Mouse (Mus musculus) limb, embryonic 12.5 days (tissue): ENCODE results near the gene Taf15. TPM values are rescaled to one million over a fixed set of nuclear protein-coding genes. Genes with fewer than 3 reads are reported as not detected.
"Not testable (repeated sequence)": the region's sequence is repeated elsewhere in the genome, so short reads cannot be mapped to it uniquely, and the experiment has no call there.

Experiments
- ATAC-seq: fragments of 200-750 bp; cut with Nextera tagmentation; 2 replicates; pipeline ENCODE4 v1.8.0; 2017; ENCODE audit warnings: low read depth, moderate TSS enrichment; ENCODE audit not compliant: insufficient number of reproducible peaks, insufficient read depth, low FRiP score, low TSS enrichment
- H3K27ac ChIP-seq: fragments of 300-500 bp; sonication (generic); 2 replicates; pipeline ENCODE4 v1.5.1; 2016; ENCODE audit warnings: mild to moderate bottlenecking, moderate library complexity
- H3K27me3 ChIP-seq: fragments of 300-500 bp; sonication (generic); 2 replicates; pipeline ENCODE4 v1.6.1; 2016; ENCODE audit warnings: mild to moderate bottlenecking, moderate library complexity
- H3K36me3 ChIP-seq: fragments of 300-500 bp; sonication (generic); 2 replicates; pipeline ENCODE4 v1.6.1; 2016; ENCODE audit warnings: mild to moderate bottlenecking, moderate library complexity
- H3K4me1 ChIP-seq: fragments of 300-500 bp; sonication (generic); replicated peaks from 2 replicates; pipeline ENCODE4 v1.6.1; 2016
- H3K4me2 ChIP-seq: fragments of 300-500 bp; sonication (generic); 2 replicates; pipeline ENCODE4 v1.6.1; 2016; ENCODE audit warnings: mild to moderate bottlenecking, moderate library complexity
- H3K4me3 ChIP-seq: fragments of 300-500 bp; sonication (generic); replicated peaks from 2 replicates; pipeline ENCODE4 v1.5.1; 2016; ENCODE audit warnings: mild to moderate bottlenecking
- H3K9ac ChIP-seq: fragments of 300-500 bp; sonication (generic); replicated peaks from 2 replicates; pipeline ENCODE4 v1.6.1; 2016; ENCODE audit warnings: mild to moderate bottlenecking, moderate library complexity
- H3K9me3 ChIP-seq: fragments of 300-500 bp; sonication (generic); 2 replicates; pipeline ENCODE4 v1.6.1; 2016; ENCODE audit warnings: mild to moderate bottlenecking, moderate library complexity
- WGBS: fragments of 180-500 bp; shearing (Covaris S2); methylation state at CpG from one replicate; pipeline ENCODE4 v1.1.7; 2016; 5-methylcytosine and 5-hydroxymethylcytosine counted together
- polyA plus RNA-seq: library from polyadenylated mRNA; unstranded; fragments of >200 nt; fragmentation: Nextera tagmentation; extraction: Ambion mirVana; gene quantifications from 2 replicates; pipeline ENCODE4 v1.2.1, GENCODE M21; 2016

The Taf15 gene
- polyA plus RNA-seq, 1 experiment from 2014 or later, result 18.6 TPM

DNA sequence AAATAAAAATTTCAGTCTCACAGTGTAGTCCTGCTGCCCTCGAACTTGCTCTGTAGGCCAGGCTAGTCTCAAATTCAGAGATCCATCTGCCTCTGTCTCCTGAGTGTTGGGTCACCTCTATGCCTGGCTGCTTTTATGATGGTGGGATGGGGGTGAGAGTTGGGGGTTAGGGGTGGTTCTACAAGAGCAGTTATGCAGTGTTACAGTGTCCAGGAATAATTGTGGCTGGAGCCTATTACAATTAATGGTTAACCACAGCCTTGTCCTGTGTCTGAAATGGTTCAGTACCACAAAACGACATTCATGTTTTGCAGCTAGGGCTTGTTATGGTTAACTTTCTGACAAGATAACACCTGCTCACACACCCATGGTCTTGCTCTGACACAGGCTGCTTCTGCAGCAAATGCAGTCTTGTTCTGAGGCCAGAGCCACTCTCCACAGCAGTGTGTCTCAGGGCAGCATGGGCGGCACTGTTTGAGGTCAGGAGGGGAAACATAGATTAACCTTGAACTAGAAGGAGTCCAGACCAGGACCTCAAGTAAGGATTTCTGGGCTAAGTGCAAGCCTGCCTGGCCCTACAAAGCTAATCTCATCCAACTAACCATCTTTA is 65.9 kb downstream of the Taf15 start:
- Histone ChIP-seq H3K4me3 (no peak overlapping the region), H3K4me2 (no peak overlapping the region), H3K4me1 (peaks cover 12% of the 10 kb centered on the region), H3K27ac (no peak overlapping the region), H3K36me3 (no peaks in the 10 kb centered on the region), H3K27me3 (no peaks in the 10 kb centered on the region), H3K9me3 (no peaks in the 10 kb centered on the region), H3K9ac (no peak overlapping the region)
- WGBS, result 80% methylated on average over 3 of the region's 3 CpGs
- ATAC-seq, result no peak

- Histone ChIP-seq H3K27me3 (no peaks in the 10 kb centered on the region), H3K9ac (no peak overlapping the region), H3K9me3 (no peaks in the 10 kb centered on the region), H3K4me3 (no peak overlapping the region), H3K27ac (no peak overlapping the region), H3K4me2 (no peak overlapping the region), H3K36me3 (no peaks in the 10 kb centered on the region), H3K4me1 (no peaks in the 10 kb centered on the region)
- no peak for ATAC-seq
- WGBS, result 79% methylated on average over 2 of the region's 2 CpGs
Observed at GRCm38 (mm10) chr11:83540931-83541330, 68.0 kb downstream of the Taf15 start.

GRCm38 (mm10) chr11:83541415-83541814 is 68.5 kb downstream of the Taf15 start:
- Histone ChIP-seq H3K4me1 (no peaks in the 10 kb centered on the region), H3K9ac (no peak overlapping the region), H3K36me3 (no peaks in the 10 kb centered on the region), H3K4me2 (no peak overlapping the region), H3K4me3 (no peak overlapping the region), H3K27me3 (no peaks in the 10 kb centered on the region), H3K9me3 (no peaks in the 10 kb centered on the region), H3K27ac (no peak overlapping the region)
- 87% methylated on average over 3 of the region's 3 CpGs for WGBS
- no peak for ATAC-seq

GRCm38 (mm10) chr11:83544214-83544613 is 71.3 kb downstream of the Taf15 start:
- no peaks in the 10 kb centered on the region for H3K27me3 ChIP-seq
- no peak overlapping the region for H3K27ac ChIP-seq
- 67% methylated on average over 3 of the region's 3 CpGs for WGBS
- no peak overlapping the region for H3K4me3 ChIP-seq
- H3K4me1 ChIP-seq, result no peaks in the 10 kb centered on the region
- no peak overlapping the region for H3K9ac ChIP-seq
- no peaks in the 10 kb centered on the region for H3K36me3 ChIP-seq
- ATAC-seq, result no peak
- no peaks in the 10 kb centered on the region for H3K9me3 ChIP-seq
- H3K4me2 ChIP-seq, result no peak overlapping the region

DNA sequence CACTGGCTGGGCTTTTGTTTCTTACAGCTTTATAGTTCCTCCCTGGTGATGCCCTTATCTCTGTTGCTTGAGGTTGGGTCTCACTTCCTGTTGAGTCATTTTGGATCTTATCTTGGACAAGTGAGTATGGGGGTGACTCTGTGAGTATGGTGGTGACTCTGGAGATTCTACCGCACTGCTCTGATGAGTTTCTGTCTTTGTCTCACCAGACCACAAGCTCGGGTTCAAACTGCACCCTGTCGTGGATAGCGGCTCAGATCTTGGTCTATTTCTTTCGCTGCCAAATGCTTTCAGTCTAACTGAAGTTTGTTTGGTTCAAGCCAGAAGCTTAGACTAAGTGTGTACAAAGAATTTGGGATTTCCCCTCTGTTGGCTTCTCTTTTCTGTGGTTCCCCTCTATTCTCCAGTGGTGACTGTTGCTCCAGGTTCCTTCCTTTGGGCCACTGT is 77.3 kb downstream of the Taf15 start:
- no peak for ATAC-seq
- Histone ChIP-seq H3K9me3 (no peaks in the 10 kb centered on the region), H3K4me3 (no peak overlapping the region), H3K4me1 (no peaks in the 10 kb centered on the region), H3K27ac (no peak overlapping the region), H3K27me3 (no peaks in the 10 kb centered on the region), H3K4me2 (no peak overlapping the region), H3K36me3 (no peaks in the 10 kb centered on the region), H3K9ac (no peak overlapping the region)
- WGBS, result 92% methylated on average over 5 of the region's 5 CpGs

GRCm38 (mm10) chr11:83551037-83551436 is 78.2 kb downstream of the Taf15 start:
- H3K9me3 ChIP-seq, H3K27ac ChIP-seq, H3K4me2 ChIP-seq, H3K9ac ChIP-seq, H3K36me3 ChIP-seq, H3K4me3 ChIP-seq, H3K4me1 ChIP-seq, ATAC-seq, H3K27me3 ChIP-seq: not testable (repeated sequence)
- WGBS, result 78% methylated on average over 7 of the region's 7 CpGs

DNA sequence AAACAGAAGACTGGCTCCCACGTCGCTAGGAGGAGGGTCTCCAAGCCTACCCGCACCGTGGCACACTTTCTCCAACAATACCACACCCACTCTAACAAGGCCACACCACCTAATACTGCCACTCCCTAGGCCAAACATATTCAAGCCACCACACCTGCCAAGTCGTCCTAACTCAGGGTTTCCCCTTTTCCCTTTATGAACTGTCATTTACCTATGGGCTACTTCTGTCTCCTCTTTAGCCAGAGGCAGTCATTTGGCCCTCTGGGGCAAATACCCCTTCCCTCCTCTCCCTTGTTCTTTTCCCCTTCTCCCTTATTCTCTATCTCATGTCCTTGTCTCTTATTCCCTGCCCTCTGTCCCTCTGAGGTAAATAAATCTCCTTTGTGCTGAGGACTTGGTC is 78.8 kb downstream of the Taf15 start:
- no peaks in the 10 kb centered on the region for H3K36me3 ChIP-seq
- no peak overlapping the region for H3K9ac ChIP-seq
- H3K4me2 ChIP-seq, result no peak overlapping the region
- no peak for ATAC-seq
- 85% methylated on average over 5 of the region's 5 CpGs for WGBS
- no peaks in the 10 kb centered on the region for H3K9me3 ChIP-seq
- H3K27me3 ChIP-seq, result no peaks in the 10 kb centered on the region
- no peak overlapping the region for H3K4me3 ChIP-seq
- no peaks in the 10 kb centered on the region for H3K4me1 ChIP-seq
- H3K27ac ChIP-seq, result no peak overlapping the region

Other genes starting within 250 kb of the Taf15 start
- gene Slfn14, start 186.4 kb upstream of the Taf15 start, polyA plus RNA-seq, result 0.63 and 0.88 TPM in 2 replicates
- 56.1 and 62.6 TPM in 2 replicates for gene Ap2b1, start 174.1 kb upstream of the Taf15 start, polyA plus RNA-seq
- gene Pex12, start 170.5 kb upstream of the Taf15 start, polyA plus RNA-seq, result 11.8 and 13.7 TPM in 2 replicates
- 3.4 and 3.6 TPM in 2 replicates for gene Rasl10b, start 63.9 kb upstream of the Taf15 start, polyA plus RNA-seq
- not detected in 2 replicates for gene Gas2l2, start 43.6 kb upstream of the Taf15 start, polyA plus RNA-seq
- 0.44 TPM in 1 of 2 replicates, not detected in the other for gene 1700020L24Rik, start 35.4 kb upstream of the Taf15 start, polyA plus RNA-seq
- 4.2 and 4.5 TPM in 2 replicates for gene Mmp28, start 10.0 kb upstream of the Taf15 start, polyA plus RNA-seq
- not detected in 2 replicates for gene Heatr9, start 49.1 kb downstream of the Taf15 start, polyA plus RNA-seq
- gene Ccl5, start 57.4 kb downstream of the Taf15 start, polyA plus RNA-seq, result not detected in 2 replicates
- gene Ccl9, start 105.5 kb downstream of the Taf15 start, polyA plus RNA-seq, result 0.56 and 0.81 TPM in 2 replicates
- 0.46 and 0.63 TPM in 2 replicates for gene Ccl6, start 120.0 kb downstream of the Taf15 start, polyA plus RNA-seq
- not detected in 2 replicates for gene Rpl9-ps1, start 172.5 kb downstream of the Taf15 start, polyA plus RNA-seq
- 0.29 TPM in 1 of 2 replicates, not detected in the other for gene Ccl3, start 176.3 kb downstream of the Taf15 start, polyA plus RNA-seq
- gene Ccl4, start 189.5 kb downstream of the Taf15 start, polyA plus RNA-seq, result 0.46 and 1.0 TPM in 2 replicates
- 0.87 and 0.90 TPM in 2 replicates for gene Wfdc17, start 230.9 kb downstream of the Taf15 start, polyA plus RNA-seq
- gene Wfdc18, start 235.9 kb downstream of the Taf15 start, polyA plus RNA-seq, result not detected in 2 replicates